Comparison of ENCODE assay signal across 7 mouse cellular contexts in the genomic region with DNA sequence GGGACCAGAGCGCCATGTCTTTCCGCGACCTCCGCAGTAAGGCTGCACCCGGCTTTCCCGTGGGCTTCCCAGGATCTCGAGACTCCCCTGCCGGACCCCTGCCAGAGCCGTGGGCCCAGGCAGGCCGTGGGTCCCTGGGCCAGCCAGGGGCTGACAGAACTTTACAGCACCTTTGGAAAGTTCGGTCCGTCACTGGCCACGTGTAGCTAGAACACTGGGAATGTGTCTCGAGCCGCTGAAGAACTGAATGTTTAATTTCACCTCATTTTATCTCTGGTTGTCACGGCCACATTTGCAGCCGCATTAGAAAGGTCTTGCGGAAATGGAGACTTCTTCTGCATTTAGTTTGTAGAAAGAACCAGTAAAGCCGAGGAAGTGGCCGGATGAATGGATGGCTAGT. TPM values are rescaled to one million over a fixed set of nuclear protein-coding genes. Genes with fewer than 3 reads are reported as not detected.
DNase-seq lines count a peak whose midpoint lies in the region; ATAC-seq and TF ChIP-seq lines count a peak whose summit lies in the region.

No protein-coding gene starts in this region.

- TF ChIP-seq EP300 in lung, postnatal 0 days (IDR thresholded peaks at IDR 0.05) = no peak

- 4% methylated on average over 20 of the region's 20 CpGs for WGBS in lung, postnatal 0 days
- 3% methylated on average over 20 of the region's 20 CpGs for WGBS in embryonic facial prominence, embryonic 15.5 days
- WGBS in limb, embryonic 13.5 days = 8% methylated on average over 20 of the region's 20 CpGs
- whole genome bisulfite sequencing in stomach, embryonic 15.5 days = 6% methylated on average over 20 of the region's 20 CpGs

- peaks cover 5% of the 10 kb centered on the region; the same call in 1 of the 2 replicates for H3K4me1 ChIP-seq in lung, postnatal 0 days (ENCODE audit: insufficient read depth, low read depth, low read length)
- peaks cover 7% of the 10 kb centered on the region; the same call in 1 of the 2 replicates for H3K4me1 ChIP-seq in embryonic facial prominence, embryonic 15.5 days
- H3K4me1 ChIP-seq in limb, embryonic 13.5 days = peaks cover 5% of the 10 kb centered on the region
- H3K4me1 ChIP-seq in stomach, embryonic 15.5 days = peaks cover 9% of the 10 kb centered on the region

- peak overlapping the region; percentile 60 for H3K4me3 ChIP-seq in lung, postnatal 0 days (ENCODE audit: low read depth, low read length)
- peak overlapping the region; percentile 63 for H3K4me3 ChIP-seq in embryonic facial prominence, embryonic 15.5 days (replicated peaks)
- H3K4me3 ChIP-seq in limb, embryonic 13.5 days = peak overlapping the region; percentile 71
- H3K4me3 ChIP-seq in stomach, embryonic 15.5 days (replicated peaks) = peak overlapping the region; percentile 56

- DNase-seq in lung, postnatal 0 days (ENCODE audit: low spot score) = no peak
- DNase-seq in lung, postnatal 25 days (ENCODE audit: low spot score) = no peak
- DNase-seq in layer of hippocampus, postnatal 14 days (ENCODE audit: low spot score in 2 of 2) = no peak
- DNase-seq in yolk sac, embryonic 10.5 days (ENCODE audit: low spot score) = no peak

- no peak; the same call in 1 of the 2 replicates for ATAC-seq in lung, postnatal 0 days
- no peak for ATAC-seq in embryonic facial prominence, embryonic 15.5 days (ENCODE audit: insufficient number of reproducible peaks, low FRiP score, low TSS enrichment, low read depth)
- ATAC-seq in limb, embryonic 13.5 days (ENCODE audit: low FRiP score, low read depth) = no peak
- 0 out of 2 replicates have a peak, but pooled peaks have one; percentile 7 for ATAC-seq in stomach, embryonic 15.5 days (ENCODE audit: insufficient read depth, low FRiP score, low read depth)

- peak overlapping the region; percentile 74 for H3K4me2 ChIP-seq in lung, postnatal 0 days (replicated peaks; ENCODE audit: low read depth, low read length)
- H3K4me2 ChIP-seq in embryonic facial prominence, embryonic 15.5 days (replicated peaks) = peak overlapping the region; percentile 70
- peak overlapping the region; percentile 78 for H3K4me2 ChIP-seq in limb, embryonic 13.5 days (replicated peaks)
- H3K4me2 ChIP-seq in stomach, embryonic 15.5 days = peak overlapping the region; percentile 72

- TF ChIP-seq CTCF in lung, postnatal 0 days (IDR thresholded peaks at IDR 0.05) = no peak

- H3K27me3 ChIP-seq in lung, postnatal 0 days (replicated peaks; ENCODE audit: insufficient read depth, low read length) = no peaks in the 10 kb centered on the region
- H3K27me3 ChIP-seq in embryonic facial prominence, embryonic 15.5 days = no peaks in the 10 kb centered on the region
- H3K27me3 ChIP-seq in limb, embryonic 13.5 days = no peaks in the 10 kb centered on the region
- H3K27me3 ChIP-seq in stomach, embryonic 15.5 days (replicated peaks) = no peaks in the 10 kb centered on the region

- H3K9ac ChIP-seq in lung, postnatal 0 days (replicated peaks; ENCODE audit: low read depth) = peak overlapping the region; percentile 52
- peak overlapping the region; percentile 69 for H3K9ac ChIP-seq in embryonic facial prominence, embryonic 15.5 days
- H3K9ac ChIP-seq in limb, embryonic 13.5 days = peak overlapping the region; percentile 85
- peak overlapping the region; percentile 47 for H3K9ac ChIP-seq in stomach, embryonic 15.5 days

- H3K36me3 ChIP-seq in lung, postnatal 0 days (ENCODE audit: insufficient read depth, low read length) = no peaks in the 10 kb centered on the region
- peaks cover 51% of the 10 kb centered on the region for H3K36me3 ChIP-seq in embryonic facial prominence, embryonic 15.5 days
- H3K36me3 ChIP-seq in limb, embryonic 13.5 days = peaks cover 51% of the 10 kb centered on the region
- peaks cover 9% of the 10 kb centered on the region; the same call in 1 of the 2 replicates for H3K36me3 ChIP-seq in stomach, embryonic 15.5 days

- H3K27ac ChIP-seq in lung, postnatal 0 days (ENCODE audit: low read length) = peak overlapping the region; percentile 33; the same call in 1 of the 2 replicates
- peak overlapping the region; percentile 80 for H3K27ac ChIP-seq in embryonic facial prominence, embryonic 15.5 days (replicated peaks)
- peak overlapping the region; percentile 44; the same call in 1 of the 2 replicates for H3K27ac ChIP-seq in limb, embryonic 13.5 days
- peak overlapping the region; percentile 67; the same call in 1 of the 2 replicates for H3K27ac ChIP-seq in stomach, embryonic 15.5 days

- H3K9me3 ChIP-seq in lung, postnatal 0 days (ENCODE audit: low read length) = no peaks in the 10 kb centered on the region
- H3K9me3 ChIP-seq in embryonic facial prominence, embryonic 15.5 days (replicated peaks) = no peaks in the 10 kb centered on the region
- H3K9me3 ChIP-seq in limb, embryonic 13.5 days = no peaks in the 10 kb centered on the region
- no peaks in the 10 kb centered on the region for H3K9me3 ChIP-seq in stomach, embryonic 15.5 days

RNA-seq across cellular contexts. Expression of gene Cluap1, which starts 0.5 kb away (rescaled TPM):
- 18.4 and 18.7 TPM in 2 replicates for polyA plus RNA-seq in lung, postnatal 0 days (2015; fragmentation: Nextera tagmentation; extraction: Ambion mirVana)
- 36.2 and 37.8 TPM in 2 replicates for polyA plus RNA-seq in embryonic facial prominence, embryonic 15.5 days (2015; fragmentation: Nextera tagmentation; extraction: Ambion mirVana)
- 31.1 and 31.3 TPM in 2 replicates for polyA plus RNA-seq in limb, embryonic 13.5 days (2015; fragmentation: Nextera tagmentation; extraction: Ambion mirVana)
- polyA plus RNA-seq in stomach, embryonic 15.5 days (2015; fragmentation: Nextera tagmentation; extraction: Ambion mirVana) = 21.1 and 21.8 TPM in 2 replicates
- total RNA-seq in layer of hippocampus, postnatal 14 days (2021) = 10 to 100 TPM; 28.7 to 30.5 TPM

RNA-seq across cellular contexts. Expression of gene 1700037C18Rik, which starts 0.6 kb away (rescaled TPM):
- 10.8 and 11.6 TPM in 2 replicates for polyA plus RNA-seq in lung, postnatal 0 days (2015; fragmentation: Nextera tagmentation; extraction: Ambion mirVana)
- 10.9 and 13.2 TPM in 2 replicates for polyA plus RNA-seq in embryonic facial prominence, embryonic 15.5 days (2015; fragmentation: Nextera tagmentation; extraction: Ambion mirVana)
- 6.9 and 8.1 TPM in 2 replicates for polyA plus RNA-seq in limb, embryonic 13.5 days (2015; fragmentation: Nextera tagmentation; extraction: Ambion mirVana)
- 5.1 and 6.9 TPM in 2 replicates for polyA plus RNA-seq in stomach, embryonic 15.5 days (2015; fragmentation: Nextera tagmentation; extraction: Ambion mirVana)
- 1 to 10 TPM; 4.5 to 5.3 TPM for total RNA-seq in layer of hippocampus, postnatal 14 days (2021)

RNA-seq across cellular contexts. Expression of gene Gm20695, which starts 24.7 kb away (rescaled TPM):
- polyA plus RNA-seq in lung, postnatal 0 days (2015; fragmentation: Nextera tagmentation; extraction: Ambion mirVana) = 3.7 and 5.2 TPM in 2 replicates
- 1.3 and 1.9 TPM in 2 replicates for polyA plus RNA-seq in embryonic facial prominence, embryonic 15.5 days (2015; fragmentation: Nextera tagmentation; extraction: Ambion mirVana)
- polyA plus RNA-seq in limb, embryonic 13.5 days (2015; fragmentation: Nextera tagmentation; extraction: Ambion mirVana) = 4.3 and 6.2 TPM in 2 replicates
- 1.3 and 1.5 TPM in 2 replicates for polyA plus RNA-seq in stomach, embryonic 15.5 days (2015; fragmentation: Nextera tagmentation; extraction: Ambion mirVana)
- 1 to 10 TPM in 1 of 2 experiments, under 1 TPM in 1; 0.48 to 1.7 TPM for total RNA-seq in layer of hippocampus, postnatal 14 days (2021)

RNA-seq across cellular contexts. Expression of gene Zfp597, which starts 24.8 kb away (rescaled TPM):
- 4.6 and 5.0 TPM in 2 replicates for polyA plus RNA-seq in lung, postnatal 0 days (2015; fragmentation: Nextera tagmentation; extraction: Ambion mirVana)
- 5.7 and 7.2 TPM in 2 replicates for polyA plus RNA-seq in embryonic facial prominence, embryonic 15.5 days (2015; fragmentation: Nextera tagmentation; extraction: Ambion mirVana)
- polyA plus RNA-seq in limb, embryonic 13.5 days (2015; fragmentation: Nextera tagmentation; extraction: Ambion mirVana) = 6.1 and 6.4 TPM in 2 replicates
- polyA plus RNA-seq in stomach, embryonic 15.5 days (2015; fragmentation: Nextera tagmentation; extraction: Ambion mirVana) = 6.0 and 6.2 TPM in 2 replicates
- total RNA-seq in layer of hippocampus, postnatal 14 days (2021) = 10 to 100 TPM; 20.0 to 24.1 TPM

RNA-seq across cellular contexts. Expression of gene Naa60, which starts 36.9 kb away (rescaled TPM):
- 42.2 and 42.6 TPM in 2 replicates for polyA plus RNA-seq in lung, postnatal 0 days (2015; fragmentation: Nextera tagmentation; extraction: Ambion mirVana)
- polyA plus RNA-seq in embryonic facial prominence, embryonic 15.5 days (2015; fragmentation: Nextera tagmentation; extraction: Ambion mirVana) = 56.8 and 59.6 TPM in 2 replicates
- polyA plus RNA-seq in limb, embryonic 13.5 days (2015; fragmentation: Nextera tagmentation; extraction: Ambion mirVana) = 55.8 and 59.1 TPM in 2 replicates
- 40.3 and 41.0 TPM in 2 replicates for polyA plus RNA-seq in stomach, embryonic 15.5 days (2015; fragmentation: Nextera tagmentation; extraction: Ambion mirVana)
- total RNA-seq in layer of hippocampus, postnatal 14 days (2021) = 100 to 1,000 TPM in 1 of 2 experiments, 10 to 100 TPM in 1; 98.4 to 115 TPM
